Mouse (Mus musculus) left cerebral cortex, postnatal 36 days (tissue): ENCODE data around the gene Gm14288. TPM values are rescaled to one million over a fixed set of nuclear protein-coding genes. Genes with fewer than 3 reads are reported as not detected.
"Not testable (repeated sequence)": the region's sequence is repeated elsewhere in the genome, so short reads cannot be mapped to it uniquely, and the experiment has no call there.

Experiments
- DNase-seq, 2 experiments: peaks; one replicate each; pipeline ENCODE4 v3.0.0; 2021 to 2022; ENCODE audit warnings: low spot score in 2 of 2, mixed read lengths in 1 of 2
- intact Hi-C: fragments of 180-260 bp; cut with DNase I; formaldehyde crosslinking; loops from one replicate; pipeline ENCODE4 v1.15.1; 2025
- total RNA-seq, 2 experiments: library from RNA; stranded (reverse); gene quantifications; 2 replicates each; pipeline ENCODE4 v1.2.3; 2021

Gene Gm14288
- total RNA-seq: 10 to 100 TPM; 11.5 to 12.4 TPM

DNA sequence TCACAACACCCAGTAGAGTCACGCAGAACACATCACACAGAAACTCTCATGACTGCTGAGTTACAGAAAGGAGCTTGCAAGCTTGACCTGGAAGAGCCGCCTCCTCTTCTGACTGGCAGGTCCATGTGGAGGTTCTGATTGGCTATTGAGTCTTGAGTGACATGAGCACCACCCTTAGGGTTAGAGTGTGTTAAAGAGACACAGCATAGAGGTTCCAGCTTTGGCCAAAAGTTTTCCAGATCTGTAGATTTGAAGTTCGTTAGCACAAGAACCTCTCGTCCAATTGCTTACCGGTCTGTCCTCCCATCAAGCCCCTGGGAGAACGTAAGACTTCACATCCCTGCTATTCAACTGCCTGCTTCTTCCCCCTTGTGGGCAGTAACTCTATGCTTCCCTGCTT is at the start of gene Gm14288:
Gm14288 (minus strand) TSS at position 101 of the 400 bp plus-strand sequence.
- intact Hi-C loops: not testable (repeated sequence)

DNA sequence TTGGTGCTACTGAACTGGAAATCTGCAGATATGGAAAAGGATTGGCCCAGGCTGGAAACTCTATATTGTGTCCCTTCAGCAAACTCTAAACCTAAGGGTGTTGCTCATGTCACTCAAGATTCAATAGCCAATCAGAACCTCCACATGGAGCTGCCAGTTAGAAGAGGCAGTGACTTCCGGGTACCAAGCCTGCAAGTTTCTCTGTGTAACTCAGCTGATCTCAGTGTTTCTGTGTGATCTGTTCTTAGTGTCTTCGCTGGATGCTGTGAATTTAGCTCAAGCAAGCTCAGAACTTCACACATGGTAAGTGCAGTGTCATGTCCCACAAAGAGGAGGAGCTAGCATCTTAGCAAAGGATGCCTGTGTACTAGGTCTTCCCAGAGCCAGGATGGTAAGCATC is 59.7 kb downstream of the Gm14288 start, which contains the start of gene Gm2007:
Gm2007 (plus strand) TSS at position 301 of the 400 bp plus-strand sequence.
- intact Hi-C loops, DNase-seq: not testable (repeated sequence)

More for the DNA sequence above, at the start of gene Gm14288:
- DNase-seq: not testable (repeated sequence)

Other genes with a start within 250 kb of the Gm14288 start
- not detected for gene Gm11007, start 157.1 kb downstream of the Gm14288 start, total RNA-seq
- not detected for gene Zfp969, start 97.4 kb downstream of the Gm14288 start, total RNA-seq
- gene Gm2007, start 59.6 kb downstream of the Gm14288 start, total RNA-seq: not detected
- 10 to 100 TPM; 48.4 to 54.8 TPM for gene Gm6710, start 68.1 kb upstream of the Gm14288 start, total RNA-seq
- 1 to 10 TPM; 4.5 to 6.7 TPM for gene Zfp966, start 130.0 kb upstream of the Gm14288 start, total RNA-seq
- gene Gm2026, start 164.2 kb upstream of the Gm14288 start, total RNA-seq: 10 to 100 TPM; 43.1 to 49.9 TPM